Mouse (Mus musculus) forebrain, embryonic 12.5 days (tissue): ENCODE measurements around the gene Mrpl22. TPM values are rescaled to one million over a fixed set of nuclear protein-coding genes. Genes with fewer than 3 reads are reported as not detected.
A peak's percentile ranks its signal among the peaks of the same experiment; 100 is the strongest.

ENCODE experiments used
- ATAC-seq: fragments of 200-750 bp; cut with Nextera tagmentation; 2 replicates; pipeline ENCODE4 v1.8.0; 2017; ENCODE audit warnings: moderate TSS enrichment; ENCODE audit not compliant: low FRiP score
- H3K27ac ChIP-seq: fragments of 300-500 bp; sonication (generic); 2 replicates; pipeline ENCODE4 v1.5.1; 2016; ENCODE audit warnings: mild to moderate bottlenecking
- H3K27me3 ChIP-seq: fragments of 300-500 bp; sonication (generic); 2 replicates; pipeline ENCODE4 v1.6.1; 2016; ENCODE audit warnings: mild to moderate bottlenecking
- H3K36me3 ChIP-seq: fragments of 300-500 bp; sonication (generic); replicated peaks from 2 replicates; pipeline ENCODE4 v1.6.1; 2016; ENCODE audit warnings: mild to moderate bottlenecking
- H3K4me1 ChIP-seq: fragments of 300-500 bp; sonication (generic); 2 replicates; pipeline ENCODE4 v1.6.1; 2016
- H3K4me2 ChIP-seq: fragments of 300-500 bp; sonication (generic); 2 replicates; pipeline ENCODE4 v1.6.1; 2016; ENCODE audit warnings: mild to moderate bottlenecking, moderate library complexity
- H3K4me3 ChIP-seq: fragments of 300-500 bp; sonication (generic); replicated peaks from 2 replicates; pipeline ENCODE4 v1.5.1; 2016; ENCODE audit warnings: mild to moderate bottlenecking
- H3K9ac ChIP-seq: fragments of 300-500 bp; sonication (generic); 2 replicates; pipeline ENCODE4 v1.6.1; 2016; ENCODE audit warnings: mild to moderate bottlenecking
- H3K9me3 ChIP-seq: fragments of 300-500 bp; sonication (generic); 2 replicates; pipeline ENCODE4 v1.6.1; 2016
- WGBS: fragments of 180-500 bp; shearing (Covaris S2); methylation state at CpG from one replicate; pipeline ENCODE4 v1.1.7; 2016; 5-methylcytosine and 5-hydroxymethylcytosine counted together
- polyA plus RNA-seq: library from polyadenylated mRNA; unstranded; fragments of >200 nt; fragmentation: Nextera tagmentation; extraction: Ambion mirVana; gene quantifications from 2 replicates; pipeline ENCODE4 v1.2.1, GENCODE M21; 2016

Mrpl22 gene
- polyA plus RNA-seq, result 108 and 113 TPM in 2 replicates

DNA sequence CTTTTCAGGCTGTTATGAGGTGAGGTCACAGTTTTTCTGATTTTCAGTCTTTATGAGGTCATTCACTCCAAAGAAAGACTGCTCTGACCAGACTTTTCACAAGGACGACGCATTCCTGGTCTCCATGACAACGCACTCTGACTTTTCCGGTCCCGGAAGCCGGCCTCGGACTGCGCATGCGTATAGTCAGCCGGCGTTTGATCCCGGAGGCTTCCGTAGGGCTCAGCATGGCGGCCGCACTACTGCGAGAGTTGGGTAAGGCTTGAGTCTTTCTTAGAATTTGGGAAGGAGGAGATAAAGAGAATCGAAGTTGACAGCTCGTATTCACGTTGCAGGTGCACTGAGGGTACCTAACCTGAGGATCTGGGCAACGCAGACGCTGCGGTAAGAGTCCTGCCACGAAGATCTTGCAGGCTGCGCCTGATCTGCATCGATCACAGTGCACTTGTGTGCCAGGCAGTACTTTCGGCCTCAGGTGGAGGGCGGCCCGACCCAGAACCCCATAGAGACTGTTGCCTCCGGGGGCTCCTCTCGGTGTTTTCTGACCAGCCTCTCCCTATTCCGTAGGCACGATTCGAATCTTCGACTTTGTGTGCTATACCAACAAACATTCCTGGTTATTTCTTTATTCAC is at the start of gene Mrpl22:
Mrpl22 (plus strand) TSS at position 203 of the 633 bp plus-strand sequence.
- peak within 1 kb of the TSS; percentile 79 for H3K4me2 ChIP-seq
- H3K9ac ChIP-seq, result peak within 1 kb of the TSS; percentile 75
- H3K36me3 ChIP-seq, result peaks cover 35% of the 10 kb centered on the region
- ATAC-seq, result peak; percentile 76
- H3K27me3 ChIP-seq, result no peaks in the 10 kb centered on the region
- WGBS, result under 1% methylated on average over 34 of the region's 34 CpGs
- no peaks in the 10 kb centered on the region for H3K9me3 ChIP-seq
- H3K4me3 ChIP-seq, result peak within 1 kb of the TSS; percentile 61
- no peak within 1 kb of the TSS for H3K27ac ChIP-seq
- peaks cover 23% of the 10 kb centered on the region for H3K4me1 ChIP-seq

GRCm38 (mm10) chr11:58123711-58124110 is 47.8 kb upstream of the Mrpl22 start:
- H3K27ac ChIP-seq, result no peak overlapping the region
- no peaks in the 10 kb centered on the region for H3K9me3 ChIP-seq
- H3K9ac ChIP-seq, result no peak overlapping the region
- H3K27me3 ChIP-seq, result no peaks in the 10 kb centered on the region
- no peak overlapping the region for H3K4me3 ChIP-seq
- WGBS, result 94% methylated on average over 2 of the region's 2 CpGs
- ATAC-seq, result no peak
- peaks cover 98% of the 10 kb centered on the region for H3K36me3 ChIP-seq
- no peaks in the 10 kb centered on the region for H3K4me1 ChIP-seq
- H3K4me2 ChIP-seq, result no peak overlapping the region

DNA sequence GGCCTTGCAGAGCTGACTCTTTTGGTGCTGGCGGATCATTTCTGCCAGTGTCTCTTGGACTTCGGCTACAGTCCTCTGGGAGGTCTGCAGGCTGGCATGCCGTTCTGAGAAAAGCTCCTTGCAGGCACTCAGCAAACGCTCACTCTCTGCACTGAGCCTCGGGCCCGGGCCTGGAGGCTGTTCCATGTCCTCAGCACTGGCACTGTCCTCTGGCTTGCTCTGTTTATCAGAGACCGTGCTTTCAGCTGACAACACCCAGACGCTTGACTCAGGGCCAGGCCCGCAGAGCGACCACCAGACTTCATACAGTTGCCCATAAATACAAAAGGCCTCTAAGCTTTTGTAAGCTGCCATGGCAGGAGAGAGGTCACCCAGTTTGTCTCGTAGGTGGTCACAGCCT is 46.4 kb upstream of the Mrpl22 start:
- Histone ChIP-seq H3K27me3 (no peaks in the 10 kb centered on the region), H3K36me3 (peaks cover 98% of the 10 kb centered on the region), H3K27ac (no peak overlapping the region), H3K4me1 (no peaks in the 10 kb centered on the region), H3K4me2 (no peak overlapping the region), H3K4me3 (no peak overlapping the region), H3K9ac (no peak overlapping the region), H3K9me3 (no peaks in the 10 kb centered on the region)
- ATAC-seq, result no peak
- 92% methylated on average over 11 of the region's 11 CpGs for WGBS

- 78% methylated on average over 7 of the region's 7 CpGs for WGBS
- H3K4me3 ChIP-seq, result no peak overlapping the region
- ATAC-seq, result no peak
- no peaks in the 10 kb centered on the region for H3K9me3 ChIP-seq
- no peaks in the 10 kb centered on the region for H3K4me1 ChIP-seq
- H3K9ac ChIP-seq, result no peak overlapping the region
- H3K4me2 ChIP-seq, result no peak overlapping the region
- peaks cover 98% of the 10 kb centered on the region for H3K36me3 ChIP-seq
- H3K27ac ChIP-seq, result no peak overlapping the region
- H3K27me3 ChIP-seq, result no peaks in the 10 kb centered on the region
These were observed 44.9 kb upstream of the Mrpl22 start for GRCm38 (mm10) chr11:58126397-58127160.

GRCm38 (mm10) chr11:58127544-58127943 is 43.9 kb upstream of the Mrpl22 start:
- H3K27ac ChIP-seq, result 0 out of 2 replicates have a peak overlapping the region, but pooled peaks have one; percentile 19
- WGBS, result 84% methylated on average over 2 of the region's 2 CpGs
- H3K4me1 ChIP-seq, result no peaks in the 10 kb centered on the region
- no peak overlapping the region for H3K9ac ChIP-seq
- no peaks in the 10 kb centered on the region for H3K9me3 ChIP-seq
- ATAC-seq, result no peak
- H3K4me2 ChIP-seq, result no peak overlapping the region
- peaks cover 100% of the 10 kb centered on the region for H3K36me3 ChIP-seq
- H3K27me3 ChIP-seq, result no peaks in the 10 kb centered on the region
- no peak overlapping the region for H3K4me3 ChIP-seq

DNA sequence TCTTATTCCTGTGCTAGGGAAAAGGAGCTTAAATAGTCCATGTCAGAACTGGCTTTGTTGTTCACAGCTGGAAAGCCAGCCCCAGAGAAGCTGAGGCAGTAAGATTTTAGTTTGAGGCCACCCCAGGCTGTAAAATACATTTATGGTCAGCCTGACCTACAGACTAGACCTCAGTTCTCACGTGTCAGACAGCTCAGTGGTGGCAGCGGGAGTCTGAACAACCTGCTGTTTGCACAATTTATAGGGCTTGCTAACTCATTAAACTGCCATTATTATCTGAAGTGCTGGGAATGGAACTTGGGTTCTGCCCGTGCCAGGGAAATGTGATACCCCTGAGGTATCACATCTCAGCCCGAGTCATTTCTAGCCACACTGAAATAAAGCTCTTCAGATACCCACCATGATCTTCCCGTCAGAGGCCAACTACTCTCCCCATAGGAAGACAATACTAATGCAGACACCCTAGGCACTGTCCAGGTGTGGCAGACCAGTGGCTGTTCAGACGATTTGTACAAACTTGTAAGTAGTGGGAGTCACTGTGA is 42.1 kb upstream of the Mrpl22 start:
- no peak overlapping the region for H3K4me3 ChIP-seq
- no peaks in the 10 kb centered on the region for H3K9me3 ChIP-seq
- no peak overlapping the region for H3K4me2 ChIP-seq
- no peaks in the 10 kb centered on the region for H3K27me3 ChIP-seq
- ATAC-seq, result no peak
- no peak overlapping the region for H3K27ac ChIP-seq
- H3K36me3 ChIP-seq, result peaks cover 96% of the 10 kb centered on the region
- H3K4me1 ChIP-seq, result no peaks in the 10 kb centered on the region
- H3K9ac ChIP-seq, result no peak overlapping the region
- 88% methylated on average over 6 of the region's 6 CpGs for WGBS

GRCm38 (mm10) chr11:58132026-58132425 is 39.4 kb upstream of the Mrpl22 start:
- Histone ChIP-seq H3K9me3 (no peaks in the 10 kb centered on the region), H3K27ac (no peak overlapping the region), H3K4me2 (no peak overlapping the region), H3K36me3 (peaks cover 96% of the 10 kb centered on the region), H3K4me3 (no peak overlapping the region), H3K4me1 (no peaks in the 10 kb centered on the region), H3K9ac (no peak overlapping the region), H3K27me3 (no peaks in the 10 kb centered on the region)
- ATAC-seq, result no peak
- 93% methylated on average over 3 of the region's 3 CpGs for WGBS

- no peak for ATAC-seq
- no peaks in the 10 kb centered on the region for H3K27me3 ChIP-seq
These were observed 36.6 kb upstream of the Mrpl22 start for GRCm38 (mm10) chr11:58134869-58135268.

GRCm38 (mm10) chr11:58135296-58135695 is 36.2 kb upstream of the Mrpl22 start:
- Histone ChIP-seq H3K36me3 (peaks cover 88% of the 10 kb centered on the region), H3K9ac (no peak overlapping the region), H3K4me1 (no peaks in the 10 kb centered on the region), H3K27me3 (no peaks in the 10 kb centered on the region), H3K4me3 (no peak overlapping the region), H3K27ac (no peak overlapping the region), H3K9me3 (no peaks in the 10 kb centered on the region), H3K4me2 (no peak overlapping the region)
- ATAC-seq, result no peak

More at GRCm38 (mm10) chr11:58134869-58135268, 36.6 kb upstream of the Mrpl22 start:
- Histone ChIP-seq H3K9me3 (no peaks in the 10 kb centered on the region), H3K36me3 (peaks cover 88% of the 10 kb centered on the region), H3K9ac (no peak overlapping the region), H3K27ac (no peak overlapping the region), H3K4me2 (no peak overlapping the region), H3K4me1 (no peaks in the 10 kb centered on the region), H3K4me3 (no peak overlapping the region)

DNA sequence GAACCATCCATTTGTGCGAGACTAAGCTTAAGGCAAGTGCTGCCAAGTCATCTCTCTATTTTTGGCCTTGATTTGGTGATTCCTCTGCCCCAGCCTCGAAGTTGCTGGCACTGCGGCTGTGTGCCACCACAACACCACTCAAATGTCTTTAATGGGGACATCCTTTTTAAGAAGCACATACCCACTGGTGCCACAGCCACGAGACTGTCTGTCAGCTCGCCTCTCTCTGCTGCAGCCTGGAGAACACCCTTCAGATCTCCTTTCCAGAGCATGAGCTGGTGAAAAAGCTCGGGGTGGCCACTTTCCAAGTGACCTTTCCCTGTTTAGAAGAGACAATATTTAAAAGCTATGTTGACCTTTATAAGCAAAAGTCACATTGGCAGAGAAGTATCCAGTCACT is 34.8 kb upstream of the Mrpl22 start:
- H3K4me1 ChIP-seq, result no peaks in the 10 kb centered on the region
- H3K27ac ChIP-seq, result no peak overlapping the region
- peaks cover 88% of the 10 kb centered on the region for H3K36me3 ChIP-seq
- ATAC-seq, result no peak
- no peak overlapping the region for H3K4me2 ChIP-seq
- no peak overlapping the region for H3K4me3 ChIP-seq
- no peaks in the 10 kb centered on the region for H3K9me3 ChIP-seq
- WGBS, result 90% methylated on average over 6 of the region's 6 CpGs
- H3K27me3 ChIP-seq, result no peaks in the 10 kb centered on the region
- no peak overlapping the region for H3K9ac ChIP-seq

- no peak overlapping the region for H3K4me2 ChIP-seq
- H3K9me3 ChIP-seq, result no peaks in the 10 kb centered on the region
- WGBS, result 86% methylated on average over 11 of the region's 11 CpGs
These were observed 32.6 kb upstream of the Mrpl22 start for GRCm38 (mm10) chr11:58138821-58139220.

GRCm38 (mm10) chr11:58139466-58139865 is 32.0 kb upstream of the Mrpl22 start:
- ATAC-seq, result no peak
- Histone ChIP-seq H3K4me3 (no peak overlapping the region), H3K36me3 (peaks cover 82% of the 10 kb centered on the region), H3K4me2 (no peak overlapping the region), H3K9ac (no peak overlapping the region), H3K4me1 (no peaks in the 10 kb centered on the region), H3K9me3 (no peaks in the 10 kb centered on the region), H3K27me3 (no peaks in the 10 kb centered on the region), H3K27ac (no peak overlapping the region)
- WGBS, result 91% methylated on average over 3 of the region's 3 CpGs

More at GRCm38 (mm10) chr11:58138821-58139220, 32.6 kb upstream of the Mrpl22 start:
- Histone ChIP-seq H3K27me3 (no peaks in the 10 kb centered on the region), H3K36me3 (peaks cover 82% of the 10 kb centered on the region), H3K4me1 (no peaks in the 10 kb centered on the region), H3K4me3 (no peak overlapping the region), H3K27ac (no peak overlapping the region), H3K9ac (no peak overlapping the region)
- no peak for ATAC-seq
